Mouse (Mus musculus) forebrain, embryonic 14.5 days (tissue): ENCODE measurements around the gene Vgll1. TPM values are rescaled to one million over a fixed set of nuclear protein-coding genes. Genes with fewer than 3 reads are reported as not detected.

ENCODE experiments used
- ATAC-seq: fragments of 200-750 bp; cut with Nextera tagmentation; 2 replicates; pipeline ENCODE4 v1.8.0; 2017; ENCODE audit warnings: mild to moderate bottlenecking, moderate library complexity
- DNase-seq: peaks from one replicate; pipeline ENCODE4 v3.0.0-alpha.2; 2015; ENCODE audit warnings: low spot score
- H3K27ac ChIP-seq: fragments of 300-500 bp; sonication (generic); 2 replicates; pipeline ENCODE4 v1.5.1; 2014; ENCODE audit warnings: low read depth, mild to moderate bottlenecking, control low read depth, low read length, moderate library complexity
- H3K27me3 ChIP-seq: fragments of 300-500 bp; sonication (generic); replicated peaks from 2 replicates; pipeline ENCODE4 v1.6.1; 2014; ENCODE audit warnings: low read length, control low read depth, mixed read lengths; ENCODE audit not compliant: control insufficient read depth, insufficient read depth
- H3K36me3 ChIP-seq: fragments of 300-500 bp; sonication (generic); 2 replicates; pipeline ENCODE4 v1.6.1; 2014; ENCODE audit warnings: low read length, control low read depth; ENCODE audit not compliant: control insufficient read depth, insufficient read depth
- H3K4me1 ChIP-seq: fragments of 300-500 bp; sonication (generic); 2 replicates; pipeline ENCODE4 v1.6.1; 2014; ENCODE audit warnings: antibody characterized with exemption, low read length, control low read depth; ENCODE audit not compliant: control insufficient read depth, insufficient read depth
- H3K4me2 ChIP-seq: fragments of 300-500 bp; sonication (generic); 2 replicates; pipeline ENCODE4 v1.6.1; 2014; ENCODE audit warnings: mild to moderate bottlenecking, control low read depth, low read length
- H3K4me3 ChIP-seq: fragments of 300-500 bp; sonication (generic); 2 replicates; pipeline ENCODE4 v1.5.1; 2014; ENCODE audit warnings: low read depth, low read length, control low read depth
- H3K9ac ChIP-seq: fragments of 300-500 bp; sonication (generic); 2 replicates; pipeline ENCODE4 v1.6.1; 2014; ENCODE audit warnings: mild to moderate bottlenecking, low read length, control low read depth, moderate library complexity
- H3K9me3 ChIP-seq: fragments of 300-500 bp; sonication (generic); replicated peaks from 2 replicates; pipeline ENCODE4 v1.6.1; 2016; ENCODE audit warnings: low read length, control low read depth, mixed read lengths; ENCODE audit not compliant: control insufficient read depth
- WGBS: fragments of 180-500 bp; shearing (Covaris S2); extraction: QIAGEN DNeasy Blood & Tissue Kit; methylation state at CpG from one replicate; pipeline ENCODE4 v1.1.7; 2014; 5-methylcytosine and 5-hydroxymethylcytosine counted together
- polyA plus RNA-seq: library from polyadenylated mRNA; unstranded; fragments of >200 nt; fragmentation: Nextera tagmentation; extraction: Ambion mirVana; gene quantifications from 2 replicates; pipeline ENCODE4 v1.2.1, GENCODE M21; 2014

Gene Vgll1
- polyA plus RNA-seq, 1 experiment from 2014 or later: not detected

DNA sequence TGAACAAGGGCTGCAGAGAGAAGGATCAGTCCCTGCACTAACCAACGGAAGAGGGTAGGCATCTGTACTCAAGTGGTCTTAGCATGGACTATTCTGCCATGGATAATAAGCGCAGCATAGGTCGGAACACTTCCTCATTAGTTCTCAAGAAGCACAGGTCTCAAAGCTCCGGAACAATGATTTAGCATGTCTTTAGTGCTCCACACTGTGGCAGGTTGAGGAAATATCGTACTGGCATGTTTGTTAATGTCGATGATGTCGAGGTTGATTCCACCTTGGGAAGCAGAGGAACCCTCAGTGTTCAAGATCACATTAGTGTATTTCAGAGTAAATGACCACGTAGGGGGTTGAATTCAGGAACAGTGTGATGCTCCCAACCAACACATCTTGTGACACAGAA lies 30.2 kb downstream of the Vgll1 start:
- Histone ChIP-seq H3K4me2 (no peak overlapping the region), H3K36me3 (no peaks in the 10 kb centered on the region), H3K27ac (no peak overlapping the region), H3K9me3 (no peaks in the 10 kb centered on the region), H3K27me3 (no peaks in the 10 kb centered on the region), H3K4me3 (no peak overlapping the region), H3K9ac (no peak overlapping the region), H3K4me1 (no peaks in the 10 kb centered on the region)
- 80% methylated on average over 8 of the region's 8 CpGs for WGBS
- no peak for ATAC-seq
- no peak for DNase-seq

- H3K27me3 ChIP-seq: no peaks in the 10 kb centered on the region
- no peak for DNase-seq
- no peak for ATAC-seq
These were observed 32.9 kb downstream of the Vgll1 start for GRCm38 (mm10) chrX:57120768-57121167.

DNA sequence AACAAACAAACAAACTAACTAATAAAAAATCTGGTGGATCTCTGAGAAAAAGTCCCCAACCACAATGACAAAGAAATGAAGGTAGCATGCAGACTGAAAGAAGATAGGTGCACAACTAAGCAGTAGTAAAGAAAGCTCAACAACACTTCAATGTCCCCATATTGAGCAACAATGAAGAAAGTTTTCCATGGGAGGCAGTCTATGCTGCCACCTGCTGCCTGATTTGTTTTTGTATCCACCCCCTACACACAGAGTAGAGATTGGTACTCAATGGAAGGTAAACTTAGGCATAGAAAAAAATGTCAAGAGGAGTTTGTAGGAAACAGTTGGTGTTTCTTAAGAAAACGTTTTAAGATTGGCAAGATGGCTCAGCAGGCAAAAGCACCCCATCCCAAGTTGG lies 42.7 kb downstream of the Vgll1 start:
- Histone ChIP-seq H3K4me1 (no peaks in the 10 kb centered on the region), H3K27me3 (no peaks in the 10 kb centered on the region), H3K36me3 (no peaks in the 10 kb centered on the region), H3K4me2 (no peak overlapping the region), H3K9me3 (no peaks in the 10 kb centered on the region), H3K27ac (no peak overlapping the region), H3K9ac (no peak overlapping the region), H3K4me3 (no peak overlapping the region)
- DNase-seq (no peak), ATAC-seq (no peak)
- 39% methylated on average over 1 of the region's 1 CpGs for WGBS

More at GRCm38 (mm10) chrX:57120768-57121167, 32.9 kb downstream of the Vgll1 start:
- H3K9ac ChIP-seq: no peak overlapping the region
- H3K4me3 ChIP-seq: no peak overlapping the region
- H3K36me3 ChIP-seq: no peaks in the 10 kb centered on the region
- 82% methylated on average over 1 of the region's 1 CpGs for WGBS
- H3K4me1 ChIP-seq: no peaks in the 10 kb centered on the region
- no peak overlapping the region for H3K4me2 ChIP-seq
- H3K27ac ChIP-seq: no peak overlapping the region
- no peaks in the 10 kb centered on the region for H3K9me3 ChIP-seq

GRCm38 (mm10) chrX:57137627-57138026 lies 49.7 kb downstream of the Vgll1 start:
- no peak for ATAC-seq
- no peaks in the 10 kb centered on the region for H3K36me3 ChIP-seq
- H3K27me3 ChIP-seq: no peaks in the 10 kb centered on the region
- no peak overlapping the region for H3K4me2 ChIP-seq
- H3K27ac ChIP-seq: no peak overlapping the region
- no peak overlapping the region for H3K9ac ChIP-seq
- no peaks in the 10 kb centered on the region for H3K9me3 ChIP-seq
- DNase-seq: no peak
- H3K4me3 ChIP-seq: no peak overlapping the region
- no peaks in the 10 kb centered on the region for H3K4me1 ChIP-seq

- H3K27ac ChIP-seq: no peak overlapping the region
- H3K36me3 ChIP-seq: no peaks in the 10 kb centered on the region
- H3K4me3 ChIP-seq: no peak overlapping the region
- H3K27me3 ChIP-seq: no peaks in the 10 kb centered on the region
- no peak overlapping the region for H3K9ac ChIP-seq
- DNase-seq: no peak
- 76% methylated on average over 1 of the region's 1 CpGs for WGBS
- H3K4me2 ChIP-seq: no peak overlapping the region
- H3K4me1 ChIP-seq: no peaks in the 10 kb centered on the region
- ATAC-seq: no peak
- no peaks in the 10 kb centered on the region for H3K9me3 ChIP-seq
These were observed 65.6 kb downstream of the Vgll1 start for GRCm38 (mm10) chrX:57153520-57153919.

Other genes starting within 250 kb of the Vgll1 start
- gene Adgrg4, start 217.9 kb upstream of the Vgll1 start, polyA plus RNA-seq: not detected in 2 replicates
- gene Brs3, start 45.0 kb upstream of the Vgll1 start, polyA plus RNA-seq: 0.42 and 0.57 TPM in 2 replicates
- gene Htatsf1, start 34.5 kb upstream of the Vgll1 start, polyA plus RNA-seq: 78.1 and 80.3 TPM in 2 replicates
- gene Cd40lg, start 124.0 kb downstream of the Vgll1 start, polyA plus RNA-seq: not detected in 2 replicates